Mouse (Mus musculus) liver, embryonic 14.5 days (tissue): Measurements from ENCODE around the gene Ube3b.

Source experiments
- CTCF ChIP-seq: IDR thresholded peaks from 2 replicates; pipeline ENCODE4 v1.5.1; 2016; ENCODE audit warnings: antibody characterized with exemption, low read depth, control low read depth
- EP300 ChIP-seq: IDR thresholded peaks from 2 replicates; pipeline ENCODE4 v1.6.1; 2016; ENCODE audit warnings: antibody characterized with exemption, low read depth

DNA sequence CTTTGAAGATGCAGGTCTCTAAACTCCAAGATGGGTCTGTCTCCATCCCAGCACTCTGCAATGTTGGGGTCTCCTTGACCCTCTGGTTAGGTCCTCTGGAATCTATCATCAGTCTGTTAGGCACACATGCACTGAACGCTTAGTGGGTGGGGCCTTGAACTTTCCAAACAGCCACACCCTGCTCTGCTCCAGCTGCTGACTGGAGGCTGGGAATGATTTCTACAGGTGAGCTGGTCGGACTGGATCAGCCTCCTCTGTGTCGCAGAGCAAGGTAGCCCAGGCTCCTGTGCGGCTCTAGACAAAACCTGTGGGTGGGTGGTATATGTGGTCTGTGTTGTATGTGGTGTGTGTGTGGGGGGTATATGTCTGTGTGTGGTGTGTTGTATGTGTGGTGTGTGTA lies 68.6 kb downstream of the Ube3b start:
- TF ChIP-seq EP300: no peak
- no peak for TF ChIP-seq CTCF
